Mouse (Mus musculus): ENCODE measurements at regions not wholly inside any gene's neighbourhood (a gene's known extent, or its start where the extent isn't known, plus 50 kb on each side); places are given as distances from the start of the nearest gene placed in this dataset.

DNA sequence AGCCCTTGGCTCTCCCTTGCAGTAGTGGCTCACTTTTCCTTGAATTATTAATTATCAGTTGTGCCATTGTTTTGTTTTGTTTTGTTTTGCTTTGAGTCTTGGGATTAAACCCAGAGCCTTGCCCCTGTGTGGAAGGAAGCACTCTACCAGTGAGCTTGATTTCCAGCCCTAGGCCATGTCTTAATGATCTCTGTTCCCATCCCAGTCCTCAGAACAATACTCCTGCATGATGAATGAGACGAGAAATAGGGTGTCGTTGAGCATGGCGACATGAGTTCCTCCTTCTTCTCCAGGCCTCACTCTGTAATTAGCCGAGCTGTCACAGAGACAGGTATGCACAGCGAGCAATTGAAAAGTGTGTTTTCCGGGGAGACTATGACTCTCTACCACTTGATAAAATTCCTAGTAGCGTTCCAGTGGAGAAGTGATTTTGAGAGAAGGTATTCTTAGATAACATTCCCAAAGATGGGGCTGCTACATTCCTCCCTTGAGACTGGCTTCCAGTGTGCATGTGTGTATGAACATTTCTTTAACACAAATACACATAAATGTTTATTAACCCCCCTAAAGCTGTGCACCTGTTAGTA lies 95.6 kb upstream of the Sox4 start:
- H3K27ac ChIP-seq (replicated peaks; ENCODE audit: low read depth, low read length) = no peak overlapping the region
- no peak overlapping the region for H3K9ac ChIP-seq (ENCODE audit: low read depth, low read length, severe bottlenecking)
- peaks cover 3% of the 10 kb centered on the region; the same call in 1 of the 2 replicates for H3K4me1 ChIP-seq (ENCODE audit: control insufficient read depth, insufficient read depth, low read length)
- no peaks in the 10 kb centered on the region for H3K9me3 ChIP-seq (ENCODE audit: control insufficient read depth, low read length)
- no peak overlapping the region for H3K4me2 ChIP-seq (replicated peaks; ENCODE audit: low read depth, low read length, severe bottlenecking)
- H3K36me3 ChIP-seq (ENCODE audit: control insufficient read depth, insufficient read depth, low read length) = no peaks in the 10 kb centered on the region
- no peaks in the 10 kb centered on the region for H3K27me3 ChIP-seq (ENCODE audit: control insufficient read depth, insufficient read depth, low read length)
- no peak overlapping the region for H3K4me3 ChIP-seq (replicated peaks; ENCODE audit: low read length)
- no peak for TF ChIP-seq POLR2A (IDR thresholded peaks at IDR 0.05; ENCODE audit: borderline replicate concordance, extremely low read depth, insufficient read depth, insufficient read length)
- WGBS = 53% methylated on average over 7 of the region's 7 CpGs
- DNase-seq (ENCODE audit: low spot score) (no peak), ATAC-seq (ENCODE audit: low FRiP score, low read depth) (no peak)

DNA sequence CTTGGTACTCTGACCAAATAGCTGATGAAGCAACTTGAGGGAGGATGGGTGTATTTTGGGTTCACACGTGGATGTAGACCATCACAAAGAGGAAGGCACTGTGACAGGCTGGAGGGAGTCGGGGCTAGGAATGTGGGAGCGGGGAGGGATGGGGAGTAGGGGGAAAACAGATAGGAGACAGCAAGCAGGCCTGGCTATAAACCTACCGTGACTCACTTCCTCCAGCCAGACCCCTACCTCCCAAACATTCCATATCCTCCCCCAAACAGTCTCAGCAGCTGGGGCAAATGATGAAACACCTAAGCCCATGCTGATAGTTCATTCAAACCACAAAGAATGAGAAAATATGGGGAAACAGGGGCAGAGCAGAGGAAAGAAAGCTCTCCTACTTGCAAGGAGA lies 91.1 kb upstream of the Sox4 start:
- Histone ChIP-seq H3K27me3 (ENCODE audit: control insufficient read depth, insufficient read depth, low read length) (no peaks in the 10 kb centered on the region), H3K4me2 (replicated peaks; ENCODE audit: low read depth, low read length, severe bottlenecking) (no peak overlapping the region), H3K27ac (replicated peaks; ENCODE audit: low read depth, low read length) (no peak overlapping the region), H3K4me3 (replicated peaks; ENCODE audit: low read length) (no peak overlapping the region), H3K9me3 (ENCODE audit: control insufficient read depth, low read length) (no peaks in the 10 kb centered on the region), H3K4me1 (ENCODE audit: control insufficient read depth, insufficient read depth, low read length) (peaks cover 3% of the 10 kb centered on the region; the same call in 1 of the 2 replicates), H3K9ac (ENCODE audit: low read depth, low read length, severe bottlenecking) (no peak overlapping the region), H3K36me3 (ENCODE audit: control insufficient read depth, insufficient read depth, low read length) (no peaks in the 10 kb centered on the region)
- no peak for TF ChIP-seq POLR2A (IDR thresholded peaks at IDR 0.05; ENCODE audit: borderline replicate concordance, extremely low read depth, insufficient read depth, insufficient read length)
- 49% methylated on average over 4 of the region's 4 CpGs for WGBS
- ATAC-seq (ENCODE audit: low FRiP score, low read depth) (no peak; the same call in 1 of the 2 replicates), DNase-seq (ENCODE audit: low spot score) (no peak)

DNA sequence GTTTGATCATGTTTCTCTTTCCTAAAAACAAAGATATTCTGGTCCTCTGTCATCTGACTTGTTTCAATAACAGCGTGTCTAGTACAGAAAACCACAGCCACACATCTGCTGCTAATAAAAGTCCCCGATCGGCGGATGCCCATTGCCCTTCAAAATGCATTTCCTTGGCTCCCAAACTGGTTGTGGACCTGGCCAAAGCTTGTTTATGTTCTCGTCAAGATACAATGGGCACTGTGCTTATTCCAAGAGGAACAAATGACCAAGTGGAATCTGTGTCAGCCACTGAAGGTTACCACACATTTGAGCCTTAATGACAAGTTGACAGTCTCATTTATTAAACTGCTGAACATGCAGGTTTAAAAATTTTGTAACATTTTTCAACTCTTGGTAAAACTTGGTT lies 86.8 kb upstream of the Sox4 start:
- no peaks in the 10 kb centered on the region for H3K36me3 ChIP-seq (ENCODE audit: control insufficient read depth, insufficient read depth, low read length)
- H3K9me3 ChIP-seq (ENCODE audit: control insufficient read depth, low read length) = no peaks in the 10 kb centered on the region
- H3K27ac ChIP-seq (replicated peaks; ENCODE audit: low read depth, low read length) = no peak overlapping the region
- no peak overlapping the region for H3K4me3 ChIP-seq (replicated peaks; ENCODE audit: low read length)
- no peak overlapping the region for H3K4me2 ChIP-seq (replicated peaks; ENCODE audit: low read depth, low read length, severe bottlenecking)
- H3K27me3 ChIP-seq (ENCODE audit: control insufficient read depth, insufficient read depth, low read length) = no peaks in the 10 kb centered on the region
- 37% methylated on average over 5 of the region's 5 CpGs for WGBS
- no peak overlapping the region for H3K9ac ChIP-seq (ENCODE audit: low read depth, low read length, severe bottlenecking)
- peaks cover 3% of the 10 kb centered on the region; the same call in 1 of the 2 replicates for H3K4me1 ChIP-seq (ENCODE audit: control insufficient read depth, insufficient read depth, low read length)
- TF ChIP-seq POLR2A (IDR thresholded peaks at IDR 0.05; ENCODE audit: borderline replicate concordance, extremely low read depth, insufficient read depth, insufficient read length) = no peak
- DNase-seq (ENCODE audit: low spot score) (no peak), ATAC-seq (ENCODE audit: low FRiP score, low read depth) (no peak)

DNA sequence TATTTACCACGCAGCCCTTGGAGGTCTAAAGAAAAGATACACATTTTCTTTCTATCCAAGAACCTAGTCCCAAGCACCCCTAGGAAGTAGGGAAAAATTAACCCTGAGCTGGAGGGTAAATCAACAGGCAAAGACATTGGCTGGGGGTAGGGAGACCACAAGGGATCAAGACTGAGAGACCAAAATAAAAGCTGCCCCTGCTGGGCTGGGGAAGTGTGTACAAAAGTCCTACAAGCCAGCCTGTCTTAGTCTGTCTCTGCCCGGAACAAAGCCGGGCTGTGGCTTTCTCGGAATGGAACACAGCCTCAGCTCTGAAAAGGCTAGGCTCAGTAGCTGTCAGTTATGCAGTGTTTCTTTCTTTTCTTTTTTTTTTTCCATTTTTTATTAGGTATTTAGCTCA lies 81.4 kb upstream of the Sox4 start:
- Histone ChIP-seq H3K4me3 (replicated peaks; ENCODE audit: low read length) (no peak overlapping the region), H3K27me3 (ENCODE audit: control insufficient read depth, insufficient read depth, low read length) (no peaks in the 10 kb centered on the region), H3K36me3 (ENCODE audit: control insufficient read depth, insufficient read depth, low read length) (no peaks in the 10 kb centered on the region), H3K27ac (replicated peaks; ENCODE audit: low read depth, low read length) (no peak overlapping the region), H3K9me3 (ENCODE audit: control insufficient read depth, low read length) (no peaks in the 10 kb centered on the region), H3K4me1 (ENCODE audit: control insufficient read depth, insufficient read depth, low read length) (peaks cover 5% of the 10 kb centered on the region; the same call in 1 of the 2 replicates), H3K9ac (ENCODE audit: low read depth, low read length, severe bottlenecking) (no peak overlapping the region), H3K4me2 (replicated peaks; ENCODE audit: low read depth, low read length, severe bottlenecking) (no peak overlapping the region)
- TF ChIP-seq POLR2A (IDR thresholded peaks at IDR 0.05; ENCODE audit: borderline replicate concordance, extremely low read depth, insufficient read depth, insufficient read length) = no peak
- DNase-seq (ENCODE audit: low spot score) (no peak), ATAC-seq (ENCODE audit: low FRiP score, low read depth) (no peak)
- 54% methylated on average over 4 of the region's 4 CpGs for WGBS

DNA sequence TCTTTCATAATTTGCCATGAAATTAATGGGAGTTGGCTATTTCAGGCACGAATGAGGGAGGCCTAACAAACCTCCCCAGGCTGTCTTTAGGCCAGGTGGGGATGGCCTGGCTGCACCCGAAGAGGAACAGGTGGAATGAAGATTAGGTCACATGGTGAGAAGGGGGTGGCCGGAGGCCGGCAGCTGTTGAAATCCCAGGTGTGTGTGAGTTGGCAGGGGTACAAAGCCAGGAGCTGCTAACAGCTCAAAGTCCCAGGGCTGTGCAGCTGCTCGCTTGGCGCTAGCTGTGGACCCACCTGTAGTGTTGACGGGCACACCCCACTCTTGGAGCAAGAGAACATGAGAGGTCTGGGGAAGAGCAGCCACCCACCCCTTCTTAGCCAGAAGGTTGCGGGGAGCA lies 80.9 kb upstream of the Sox4 start:
- H3K4me3 ChIP-seq (replicated peaks; ENCODE audit: low read length) = no peak overlapping the region
- H3K27me3 ChIP-seq (ENCODE audit: control insufficient read depth, insufficient read depth, low read length) = no peaks in the 10 kb centered on the region
- 31% methylated on average over 8 of the region's 8 CpGs for WGBS
- no peak overlapping the region for H3K9ac ChIP-seq (ENCODE audit: low read depth, low read length, severe bottlenecking)
- H3K9me3 ChIP-seq (ENCODE audit: control insufficient read depth, low read length) = no peaks in the 10 kb centered on the region
- no peak for TF ChIP-seq POLR2A (IDR thresholded peaks at IDR 0.05; ENCODE audit: borderline replicate concordance, extremely low read depth, insufficient read depth, insufficient read length)
- H3K4me2 ChIP-seq (replicated peaks; ENCODE audit: low read depth, low read length, severe bottlenecking) = no peak overlapping the region
- no peaks in the 10 kb centered on the region for H3K36me3 ChIP-seq (ENCODE audit: control insufficient read depth, insufficient read depth, low read length)
- ATAC-seq (ENCODE audit: low FRiP score, low read depth) (peak; percentile 84), DNase-seq (ENCODE audit: low spot score) (peak; percentile 63)
- H3K27ac ChIP-seq (replicated peaks; ENCODE audit: low read depth, low read length) = no peak overlapping the region
- H3K4me1 ChIP-seq (ENCODE audit: control insufficient read depth, insufficient read depth, low read length) = peaks cover 5% of the 10 kb centered on the region; the same call in 1 of the 2 replicates

Measured in limb, embryonic 14.5 days (tissue).